Mouse (Mus musculus): ENCODE measurements around the gene Fcgr1.
"Not testable (repeated sequence)": the region's sequence is repeated elsewhere in the genome, so short reads cannot be mapped to it uniquely, and the experiment has no call there.

DNA sequence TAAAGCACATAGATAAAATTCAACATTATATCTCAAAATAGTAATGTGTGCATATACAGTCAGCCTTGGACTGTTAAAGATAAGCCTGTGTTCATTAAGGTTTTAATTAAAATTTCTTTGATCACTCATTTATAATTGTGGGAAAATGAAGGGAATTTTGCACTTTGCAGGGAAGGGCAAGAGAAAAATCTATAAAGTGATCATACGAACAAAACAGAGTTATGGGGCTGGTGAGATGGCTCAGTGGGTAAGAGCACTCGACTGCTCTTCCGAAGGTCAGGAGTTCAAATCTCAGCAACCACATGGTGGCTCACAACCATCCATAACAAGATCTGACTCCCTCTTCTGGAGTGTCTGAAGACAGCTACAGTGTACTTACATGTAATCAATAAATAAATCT, 48.3 kb upstream of the Fcgr1 start:
- not testable (repeated sequence) for TF ChIP-seq CTCF, EP300 (IDR thresholded peaks at IDR 0.05)

All from lung, postnatal 0 days (tissue).